Mouse (Mus musculus) embryonic facial prominence, embryonic 13.5 days (tissue): ENCODE results near the gene Dab2ip. TPM values are rescaled to one million over a fixed set of nuclear protein-coding genes. Genes with fewer than 3 reads are reported as not detected.

Experiments used
- ATAC-seq: fragments of 200-750 bp; cut with Nextera tagmentation; 2 replicates; pipeline ENCODE4 v1.8.0; 2017; ENCODE audit warnings: low read depth; ENCODE audit not compliant: insufficient number of reproducible peaks, insufficient read depth, low FRiP score, low TSS enrichment
- H3K27ac ChIP-seq: fragments of 300-500 bp; sonication (generic); 2 replicates; pipeline ENCODE4 v1.5.1; 2015; ENCODE audit warnings: moderate library complexity, mild to moderate bottlenecking, inconsistent platforms
- H3K27me3 ChIP-seq: fragments of 300-500 bp; sonication (generic); 2 replicates; pipeline ENCODE4 v1.6.1; 2015; ENCODE audit warnings: mild to moderate bottlenecking, inconsistent platforms
- H3K36me3 ChIP-seq: fragments of 300-500 bp; sonication (generic); 2 replicates; pipeline ENCODE4 v1.6.1; 2015; ENCODE audit warnings: mild to moderate bottlenecking, inconsistent platforms
- H3K4me1 ChIP-seq: fragments of 300-500 bp; sonication (generic); 2 replicates; pipeline ENCODE4 v1.6.1; 2015; ENCODE audit warnings: inconsistent platforms
- H3K4me2 ChIP-seq: fragments of 300-500 bp; sonication (generic); 2 replicates; pipeline ENCODE4 v1.6.1; 2015; ENCODE audit warnings: moderate library complexity, mild to moderate bottlenecking, inconsistent platforms
- H3K4me3 ChIP-seq: fragments of 300-500 bp; sonication (generic); 2 replicates; pipeline ENCODE4 v1.5.1; 2015; ENCODE audit warnings: mild to moderate bottlenecking, inconsistent platforms
- H3K9ac ChIP-seq: fragments of 300-500 bp; sonication (generic); 2 replicates; pipeline ENCODE4 v1.6.1; 2015; ENCODE audit warnings: mild to moderate bottlenecking, inconsistent platforms
- H3K9me3 ChIP-seq: fragments of 300-500 bp; sonication (generic); 2 replicates; pipeline ENCODE4 v1.6.1; 2016; ENCODE audit warnings: inconsistent platforms
- WGBS: fragments of 180-500 bp; shearing (Covaris S2); methylation state at CpG from one replicate; pipeline ENCODE4 v1.1.7; 2015; ENCODE audit warnings: mixed read lengths; 5-methylcytosine and 5-hydroxymethylcytosine counted together
- polyA plus RNA-seq: library from polyadenylated mRNA; unstranded; fragments of >200 nt; fragmentation: Nextera tagmentation; extraction: Ambion mirVana; gene quantifications from 2 replicates; pipeline ENCODE4 v1.2.1, GENCODE M21; 2015

Dab2ip gene
- polyA plus RNA-seq, 1 experiment from 2014 or later = 53.2 TPM

DNA sequence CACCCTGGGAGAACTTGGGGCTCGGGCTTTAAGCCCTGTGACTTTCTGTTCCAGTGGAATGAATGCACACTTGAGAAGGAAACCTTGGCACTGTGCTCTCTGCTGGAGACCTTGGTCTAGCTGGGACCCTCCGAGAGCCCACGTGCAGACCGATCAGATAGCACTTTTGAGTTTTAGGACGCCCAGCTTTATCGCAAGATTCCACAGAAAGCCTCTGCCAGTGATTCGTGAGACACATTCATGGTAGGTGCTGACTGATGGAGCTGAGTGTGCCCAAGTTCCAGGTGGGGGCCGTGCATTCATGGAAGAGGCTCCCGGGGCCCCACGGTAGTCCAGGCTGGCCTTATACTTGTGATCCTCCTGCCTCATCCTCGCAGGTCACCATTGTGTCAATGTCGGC lies 211.3 kb downstream of the Dab2ip start:
- H3K9ac ChIP-seq = no peak overlapping the region
- H3K36me3 ChIP-seq = no peaks in the 10 kb centered on the region
- 88% methylated on average over 12 of the region's 12 CpGs for WGBS
- H3K4me2 ChIP-seq = no peak overlapping the region
- no peaks in the 10 kb centered on the region for H3K9me3 ChIP-seq
- H3K4me1 ChIP-seq = peaks cover 20% of the 10 kb centered on the region
- H3K27ac ChIP-seq = no peak overlapping the region
- H3K4me3 ChIP-seq = no peak overlapping the region
- H3K27me3 ChIP-seq = no peaks in the 10 kb centered on the region; the same call in 1 of the 2 replicates
- no peak for ATAC-seq

DNA sequence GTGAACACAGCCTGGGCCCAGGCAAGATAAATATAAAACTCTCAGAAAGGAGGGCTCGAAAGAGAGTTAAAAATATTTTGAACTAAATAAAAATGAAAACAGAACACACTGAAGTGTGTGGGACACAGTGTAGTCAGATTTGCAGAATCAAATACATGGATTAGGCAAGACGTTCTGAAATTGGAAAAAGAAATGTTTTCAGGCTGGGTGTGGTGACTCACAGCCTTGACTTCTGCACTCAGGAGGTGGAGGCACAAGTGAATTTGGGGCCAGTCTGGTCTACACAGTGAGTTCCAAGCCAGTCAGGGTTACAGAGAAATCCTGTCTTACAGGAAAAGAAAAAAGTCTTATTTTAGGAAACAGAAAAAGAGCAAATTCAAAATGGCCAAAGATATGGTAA lies 212.5 kb downstream of the Dab2ip start:
- Histone ChIP-seq H3K4me2 (no peak overlapping the region), H3K4me3 (no peak overlapping the region), H3K27me3 (no peaks in the 10 kb centered on the region; the same call in 1 of the 2 replicates), H3K27ac (no peak overlapping the region), H3K9ac (no peak overlapping the region), H3K36me3 (no peaks in the 10 kb centered on the region), H3K9me3 (no peaks in the 10 kb centered on the region), H3K4me1 (peaks cover 22% of the 10 kb centered on the region)
- no peak for ATAC-seq
- WGBS = 68% methylated on average over 2 of the region's 2 CpGs

DNA sequence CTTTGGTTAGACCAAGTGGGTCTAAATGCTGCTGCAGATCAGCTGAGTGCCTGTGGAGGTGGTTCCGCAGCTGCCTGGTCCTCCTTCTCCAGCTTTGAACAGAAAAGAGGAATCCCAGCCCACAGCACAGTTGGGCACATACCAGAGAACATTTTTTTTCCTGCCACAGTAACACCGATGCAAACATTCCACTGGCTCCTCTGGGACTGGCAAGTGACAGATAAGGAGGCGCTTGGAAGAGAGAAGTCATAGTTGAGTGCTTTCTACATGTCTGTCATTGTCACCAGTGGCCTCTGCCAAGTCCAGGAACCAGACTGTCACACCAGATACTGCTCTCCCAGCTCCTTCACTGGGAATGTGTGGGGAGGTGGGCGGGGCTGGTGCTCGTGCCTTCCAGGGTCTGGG lies 217.6 kb downstream of the Dab2ip start:
- Histone ChIP-seq H3K9ac (no peak overlapping the region), H3K4me3 (no peak overlapping the region), H3K36me3 (no peaks in the 10 kb centered on the region), H3K9me3 (no peaks in the 10 kb centered on the region), H3K27ac (no peak overlapping the region), H3K4me1 (peaks cover 20% of the 10 kb centered on the region), H3K27me3 (no peaks in the 10 kb centered on the region), H3K4me2 (no peak overlapping the region)
- 58% methylated on average over 5 of the region's 5 CpGs for WGBS
- no peak for ATAC-seq

GRCm38 (mm10) chr2:35776935-35777334 lies 218.9 kb downstream of the Dab2ip start:
- ATAC-seq = no peak
- H3K4me3 ChIP-seq = no peak overlapping the region
- no peaks in the 10 kb centered on the region for H3K9me3 ChIP-seq
- H3K27ac ChIP-seq = no peak overlapping the region
- no peaks in the 10 kb centered on the region for H3K27me3 ChIP-seq
- H3K36me3 ChIP-seq = no peaks in the 10 kb centered on the region
- 65% methylated on average over 9 of the region's 9 CpGs for WGBS
- no peak overlapping the region for H3K4me2 ChIP-seq
- no peak overlapping the region for H3K9ac ChIP-seq
- peaks cover 20% of the 10 kb centered on the region for H3K4me1 ChIP-seq

DNA sequence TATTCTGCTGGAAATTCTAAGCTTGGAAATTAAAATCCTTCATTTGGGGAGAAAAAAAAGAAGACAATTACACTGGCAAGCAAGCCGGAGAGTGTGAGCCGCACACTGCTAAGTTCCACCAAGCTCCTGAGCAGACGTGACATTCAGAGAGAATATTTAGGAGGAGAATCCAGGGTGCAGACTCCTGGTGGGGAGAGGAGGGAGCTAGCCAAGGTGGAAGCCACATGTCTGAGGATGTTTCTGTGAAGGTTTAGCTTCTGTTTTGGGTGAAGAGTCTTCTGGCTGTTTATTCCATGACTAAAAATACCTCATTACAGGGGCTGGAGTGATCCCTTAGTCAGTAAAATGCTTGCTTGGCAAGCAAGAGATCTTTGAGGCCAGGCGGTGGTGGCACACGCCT lies 221.2 kb downstream of the Dab2ip start:
- no peak overlapping the region for H3K4me3 ChIP-seq
- 81% methylated on average over 5 of the region's 5 CpGs for WGBS
- no peak overlapping the region for H3K9ac ChIP-seq
- no peak overlapping the region for H3K27ac ChIP-seq
- no peak for ATAC-seq
- H3K36me3 ChIP-seq = no peaks in the 10 kb centered on the region
- H3K4me1 ChIP-seq = peaks cover 25% of the 10 kb centered on the region
- no peaks in the 10 kb centered on the region for H3K27me3 ChIP-seq
- no peak overlapping the region for H3K4me2 ChIP-seq
- H3K9me3 ChIP-seq = no peaks in the 10 kb centered on the region

Other genes starting within 250 kb of the Dab2ip start
- gene Stom, start 221.3 kb upstream of the Dab2ip start, polyA plus RNA-seq = 22.0 and 27.5 TPM in 2 replicates
- gene 4930568D16Rik, start 190.5 kb upstream of the Dab2ip start, polyA plus RNA-seq = not detected in 2 replicates
- gene 4930402F06Rik, start 161.1 kb upstream of the Dab2ip start, polyA plus RNA-seq = not detected in 2 replicates
- 16.7 and 18.8 TPM in 2 replicates for gene Ggta1, start 95.0 kb upstream of the Dab2ip start, polyA plus RNA-seq